Mouse (Mus musculus): ENCODE data around the gene Ptprn.
A peak's percentile ranks its signal among the peaks of the same experiment; 100 is the strongest.

The Ptprn gene

GRCm38 (mm10) chr1:75222926-75223325, 41.4 kb downstream of the Ptprn start:
- no peak for DNase-seq (ENCODE audit: low spot score)

- no peak for DNase-seq (ENCODE audit: low spot score)
These were observed 42.8 kb downstream of the Ptprn start for GRCm38 (mm10) chr1:75221538-75221937.

- no peak for DNase-seq (ENCODE audit: low spot score)
These were observed 44.8 kb downstream of the Ptprn start, which contains the start of gene Tuba4a for GRCm38 (mm10) chr1:75219531-75219930. Gene Tuba4a (minus strand): TSS chr1:75219865.

- peak; percentile 76 for DNase-seq (ENCODE audit: low spot score)
These were observed 45.2 kb downstream of the Ptprn start for GRCm38 (mm10) chr1:75219078-75219477.

GRCm38 (mm10) chr1:75218227-75219001, 45.9 kb downstream of the Ptprn start:
- no peak for DNase-seq (ENCODE audit: low spot score)

GRCm38 (mm10) chr1:75217893-75218226, 46.4 kb downstream of the Ptprn start:
- DNase-seq (ENCODE audit: low spot score): no peak

GRCm38 (mm10) chr1:75216797-75217585, 47.3 kb downstream of the Ptprn start:
- DNase-seq (ENCODE audit: low spot score): no peak

- DNase-seq (ENCODE audit: low spot score): no peak
These were observed 48.5 kb downstream of the Ptprn start for GRCm38 (mm10) chr1:75215785-75216184.

GRCm38 (mm10) chr1:75214886-75215285, 49.4 kb downstream of the Ptprn start:
- no peak for DNase-seq (ENCODE audit: low spot score)

- no peak for DNase-seq (ENCODE audit: low spot score)
These were observed 49.9 kb downstream of the Ptprn start for GRCm38 (mm10) chr1:75214442-75214841.

- DNase-seq (ENCODE audit: low spot score): no peak
These were observed 51.2 kb downstream of the Ptprn start for GRCm38 (mm10) chr1:75213096-75213495.

GRCm38 (mm10) chr1:75212542-75212941, 51.8 kb downstream of the Ptprn start:
- DNase-seq (ENCODE audit: low spot score): no peak

GRCm38 (mm10) chr1:75211141-75211708, 53.1 kb downstream of the Ptprn start:
- no peak for DNase-seq (ENCODE audit: low spot score)

GRCm38 (mm10) chr1:75210136-75211087, 53.9 kb downstream of the Ptprn start, which contains the start of the genes Glb1l and Stk16:
Gene Glb1l (minus strand): TSS chr1:75210813.
Gene Stk16 (plus strand): TSS chr1:75210838.
- DNase-seq (ENCODE audit: low spot score): peak; percentile 97

- no peak for DNase-seq (ENCODE audit: low spot score)
These were observed 55.2 kb downstream of the Ptprn start for GRCm38 (mm10) chr1:75208967-75209678.

- no peak for DNase-seq (ENCODE audit: low spot score)
These were observed 63.1 kb downstream of the Ptprn start for GRCm38 (mm10) chr1:75201236-75201635.
